Mouse (Mus musculus): ENCODE data around the gene Zdhhc11. TPM values are rescaled to one million over a fixed set of nuclear protein-coding genes. Genes with fewer than 3 reads are reported as not detected.

Gene Zdhhc11
- polyA plus RNA-seq, 1 experiment from 2014 or later: not detected

GRCm38 (mm10) chr13:74034756-74035155 is 71.1 kb downstream of the Zdhhc11 start:
- H3K27ac ChIP-seq (ENCODE audit: low read depth, low read length): no peak overlapping the region
- peaks cover 18% of the 10 kb centered on the region; the same call in 1 of the 2 replicates for H3K36me3 ChIP-seq (ENCODE audit: control insufficient read depth, insufficient read depth, low read length)
- no peak overlapping the region for H3K4me2 ChIP-seq (replicated peaks; ENCODE audit: low read depth, low read length)
- 92% methylated on average over 2 of the region's 2 CpGs for WGBS
- no peaks in the 10 kb centered on the region for H3K4me1 ChIP-seq (ENCODE audit: control insufficient read depth, insufficient read depth, low read length)
- no peak overlapping the region for H3K4me3 ChIP-seq (ENCODE audit: low read length)
- H3K9me3 ChIP-seq (ENCODE audit: control insufficient read depth, low read length): no peaks in the 10 kb centered on the region
- H3K27me3 ChIP-seq (ENCODE audit: control insufficient read depth, insufficient read depth, low read length): no peaks in the 10 kb centered on the region
- no peak for ATAC-seq (ENCODE audit: low FRiP score, low TSS enrichment)
- H3K9ac ChIP-seq (ENCODE audit: low read depth, low read length): no peak overlapping the region

GRCm38 (mm10) chr13:74035776-74036175 is 72.1 kb downstream of the Zdhhc11 start:
- no peak overlapping the region for H3K4me3 ChIP-seq (ENCODE audit: low read length)
- peaks cover 27% of the 10 kb centered on the region; the same call in 1 of the 2 replicates for H3K36me3 ChIP-seq (ENCODE audit: control insufficient read depth, insufficient read depth, low read length)
- ATAC-seq (ENCODE audit: low FRiP score, low TSS enrichment): no peak
- no peaks in the 10 kb centered on the region for H3K27me3 ChIP-seq (ENCODE audit: control insufficient read depth, insufficient read depth, low read length)
- no peak overlapping the region for H3K4me2 ChIP-seq (replicated peaks; ENCODE audit: low read depth, low read length)
- no peak overlapping the region for H3K27ac ChIP-seq (ENCODE audit: low read depth, low read length)
- H3K9ac ChIP-seq (ENCODE audit: low read depth, low read length): no peak overlapping the region
- no peaks in the 10 kb centered on the region for H3K4me1 ChIP-seq (ENCODE audit: control insufficient read depth, insufficient read depth, low read length)
- H3K9me3 ChIP-seq (ENCODE audit: control insufficient read depth, low read length): no peaks in the 10 kb centered on the region
- 93% methylated on average over 2 of the region's 2 CpGs for WGBS

GRCm38 (mm10) chr13:74039926-74040325 is 76.3 kb downstream of the Zdhhc11 start:
- H3K27me3 ChIP-seq (ENCODE audit: control insufficient read depth, insufficient read depth, low read length): no peaks in the 10 kb centered on the region
- H3K4me2 ChIP-seq (replicated peaks; ENCODE audit: low read depth, low read length): no peak overlapping the region
- no peaks in the 10 kb centered on the region for H3K4me1 ChIP-seq (ENCODE audit: control insufficient read depth, insufficient read depth, low read length)
- H3K36me3 ChIP-seq (ENCODE audit: control insufficient read depth, insufficient read depth, low read length): peaks cover 49% of the 10 kb centered on the region; the same call in 1 of the 2 replicates
- H3K27ac ChIP-seq (ENCODE audit: low read depth, low read length): no peak overlapping the region
- H3K9ac ChIP-seq (ENCODE audit: low read depth, low read length): no peak overlapping the region
- no peak for ATAC-seq (ENCODE audit: low FRiP score, low TSS enrichment)
- H3K4me3 ChIP-seq (ENCODE audit: low read length): no peak overlapping the region
- H3K9me3 ChIP-seq (ENCODE audit: control insufficient read depth, low read length): no peaks in the 10 kb centered on the region
- WGBS: 89% methylated on average over 3 of the region's 3 CpGs

Small RNAs within 50 kb of the gene (microRNA-seq; reads per million reads assigned to microRNA genes)
- gene Gm25197: not detected

Other genes starting within 250 kb of the Zdhhc11 start
- gene Slc12a7, start 230.8 kb upstream of the Zdhhc11 start, polyA plus RNA-seq (2014; fragmentation: Nextera tagmentation; extraction: Ambion mirVana): 12.9 and 28.7 TPM in 2 replicates
- 3.7 and 4.1 TPM in 2 replicates for gene Nkd2, start 116.2 kb upstream of the Zdhhc11 start, polyA plus RNA-seq (2014; fragmentation: Nextera tagmentation; extraction: Ambion mirVana)
- 44.1 and 54.9 TPM in 2 replicates for gene Trip13, start 26.1 kb upstream of the Zdhhc11 start, polyA plus RNA-seq (2014; fragmentation: Nextera tagmentation; extraction: Ambion mirVana)
- 41.9 and 47.7 TPM in 2 replicates for gene Brd9, start 26.0 kb upstream of the Zdhhc11 start, polyA plus RNA-seq (2014; fragmentation: Nextera tagmentation; extraction: Ambion mirVana)
- 0.31 and 0.55 TPM in 2 replicates for gene Tppp, start 45.6 kb downstream of the Zdhhc11 start, polyA plus RNA-seq (2014; fragmentation: Nextera tagmentation; extraction: Ambion mirVana)
- 12.6 and 20.9 TPM in 2 replicates for gene Cep72, start 98.4 kb downstream of the Zdhhc11 start, polyA plus RNA-seq (2014; fragmentation: Nextera tagmentation; extraction: Ambion mirVana)
- gene Slc9a3, start 157.6 kb downstream of the Zdhhc11 start, polyA plus RNA-seq (2014; fragmentation: Nextera tagmentation; extraction: Ambion mirVana): 0.16 and 0.23 TPM in 2 replicates
- gene Exoc3, start 244.9 kb downstream of the Zdhhc11 start, polyA plus RNA-seq (2014; fragmentation: Nextera tagmentation; extraction: Ambion mirVana): 65.8 and 83.2 TPM in 2 replicates

Measured in kidney, embryonic 14.5 days (tissue).